Mouse (Mus musculus) intestine, postnatal 0 days (tissue): ENCODE results near the gene Lama5. TPM values are rescaled to one million over a fixed set of nuclear protein-coding genes. Genes with fewer than 3 reads are reported as not detected.

ENCODE experiments used
- ATAC-seq: fragments of 200-750 bp; cut with Nextera tagmentation; 2 replicates; pipeline ENCODE4 v1.8.0; 2017; ENCODE audit warnings: mild to moderate bottlenecking, moderate TSS enrichment, moderate library complexity
- H3K27ac ChIP-seq: fragments of 300-500 bp; sonication (generic); 2 replicates; pipeline ENCODE4 v1.5.1; 2014; ENCODE audit warnings: mild to moderate bottlenecking, low read depth, low read length, moderate library complexity
- H3K27me3 ChIP-seq: fragments of 300-500 bp; sonication (generic); replicated peaks from 2 replicates; pipeline ENCODE4 v1.6.1; 2014; ENCODE audit warnings: low read length, mixed read lengths; ENCODE audit not compliant: control insufficient read depth, insufficient read depth
- H3K36me3 ChIP-seq: fragments of 300-500 bp; sonication (generic); 2 replicates; pipeline ENCODE4 v1.6.1; 2014; ENCODE audit warnings: mild to moderate bottlenecking, moderate library complexity; ENCODE audit not compliant: control insufficient read depth, insufficient read depth
- H3K4me1 ChIP-seq: fragments of 300-500 bp; sonication (generic); replicated peaks from 2 replicates; pipeline ENCODE4 v1.6.1; 2014; ENCODE audit warnings: antibody characterized with exemption, low read length, mixed read lengths; ENCODE audit not compliant: control insufficient read depth, insufficient read depth
- H3K4me2 ChIP-seq: fragments of 300-500 bp; sonication (generic); replicated peaks from 2 replicates; pipeline ENCODE4 v1.6.1; 2014; ENCODE audit warnings: low read depth, mild to moderate bottlenecking, moderate library complexity
- H3K4me3 ChIP-seq: fragments of 300-500 bp; sonication (generic); 2 replicates; pipeline ENCODE4 v1.5.1; 2014; ENCODE audit warnings: low read depth, low read length
- H3K9ac ChIP-seq: fragments of 300-500 bp; sonication (generic); 2 replicates; pipeline ENCODE4 v1.6.1; 2014; ENCODE audit warnings: mild to moderate bottlenecking, low read depth, low read length
- H3K9me3 ChIP-seq: fragments of 300-500 bp; sonication (generic); 2 replicates; pipeline ENCODE4 v1.6.1; 2016; ENCODE audit warnings: mixed run types; ENCODE audit not compliant: control insufficient read depth
- CTCF ChIP-seq: sonication (generic); IDR thresholded peaks from 2 replicates; pipeline ENCODE4 v1.5.1; 2016; ENCODE audit warnings: low read depth, mild to moderate bottlenecking, control low read depth, antibody characterized with exemption, moderate library complexity
- WGBS: fragments of 180-500 bp; shearing (Covaris S2); extraction: QIAGEN DNeasy Blood & Tissue Kit; methylation state at CpG from one replicate; pipeline ENCODE4 v1.1.7; 2014; 5-methylcytosine and 5-hydroxymethylcytosine counted together
- polyA plus RNA-seq: library from polyadenylated mRNA; unstranded; fragments of >200 nt; fragmentation: Nextera tagmentation; extraction: Ambion mirVana; gene quantifications from 2 replicates; pipeline ENCODE4 v1.2.1, GENCODE M21; 2015

Lama5 gene
- polyA plus RNA-seq, 1 experiment from 2014 or later, result 19.8 TPM

DNA sequence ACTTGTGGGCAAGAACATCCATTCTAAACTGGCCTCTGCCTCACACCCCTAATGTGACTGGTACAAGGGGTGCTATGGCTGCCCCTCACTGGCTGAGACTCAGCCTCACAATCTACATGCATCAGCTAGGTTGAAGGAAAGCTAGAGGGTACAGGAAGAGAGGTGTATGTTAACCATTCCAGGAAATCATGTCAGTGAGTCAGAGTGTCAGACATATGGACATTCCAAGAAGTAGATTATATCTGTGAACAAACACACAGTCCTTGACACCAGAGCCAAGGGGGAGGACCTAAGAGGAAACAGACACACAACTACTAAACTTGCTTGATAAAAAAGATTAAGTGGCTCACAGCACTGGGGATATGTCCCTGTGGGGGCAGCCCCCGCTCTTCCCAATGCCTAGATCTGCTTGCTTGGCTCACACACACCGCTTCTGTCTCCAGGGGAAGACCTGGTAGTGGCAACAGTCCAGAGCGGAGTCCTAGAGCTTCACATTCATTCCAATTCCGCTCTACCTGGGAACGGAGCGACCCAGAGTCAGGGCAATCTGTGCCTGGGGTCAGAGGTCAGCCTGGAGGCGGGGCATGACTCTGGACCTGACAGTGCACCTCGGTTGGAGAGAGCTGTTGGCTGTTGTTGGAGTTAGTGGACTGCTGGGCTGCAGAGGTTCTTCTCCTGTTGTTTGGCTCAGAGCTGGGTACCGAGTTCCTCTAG, 23.4 kb upstream of the Lama5 start:
- H3K4me2 ChIP-seq, result no peak overlapping the region
- no peaks in the 10 kb centered on the region for H3K27me3 ChIP-seq
- no peak overlapping the region for H3K4me3 ChIP-seq
- no peak for TF ChIP-seq CTCF
- H3K4me1 ChIP-seq, result no peaks in the 10 kb centered on the region
- peak overlapping the region; percentile 22; the same call in 1 of the 2 replicates for H3K9ac ChIP-seq
- ATAC-seq, result peak; percentile 48
- 39% methylated on average over 9 of the region's 9 CpGs for WGBS
- H3K9me3 ChIP-seq, result no peaks in the 10 kb centered on the region
- H3K36me3 ChIP-seq, result no peaks in the 10 kb centered on the region
- peak overlapping the region; percentile 41; the same call in 1 of the 2 replicates for H3K27ac ChIP-seq

DNA sequence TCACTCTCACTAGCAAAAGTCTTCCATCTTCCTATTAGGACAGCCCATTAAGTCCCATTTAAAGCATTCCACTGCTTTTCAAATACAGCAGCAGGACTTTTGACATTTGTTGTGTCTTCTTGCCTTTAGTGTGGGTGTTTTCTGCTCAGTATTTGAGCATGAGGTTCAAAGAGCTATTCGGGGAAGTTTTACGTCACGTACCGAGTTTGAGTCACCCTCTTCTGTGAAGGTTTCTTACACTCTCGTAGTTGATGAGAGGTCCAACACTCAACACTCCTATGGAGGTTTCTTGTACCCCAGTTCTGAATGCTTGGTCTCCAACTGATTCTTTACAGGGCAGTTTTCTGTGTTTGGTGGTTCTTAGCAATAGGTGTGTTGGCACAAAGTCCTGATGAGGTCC, 22.3 kb upstream of the Lama5 start:
- no peak for ATAC-seq
- Histone ChIP-seq H3K9me3 (no peaks in the 10 kb centered on the region), H3K4me1 (no peaks in the 10 kb centered on the region), H3K27ac (no peak overlapping the region), H3K4me2 (no peak overlapping the region), H3K27me3 (no peaks in the 10 kb centered on the region), H3K4me3 (no peak overlapping the region), H3K36me3 (no peaks in the 10 kb centered on the region), H3K9ac (no peak overlapping the region)
- 95% methylated on average over 5 of the region's 5 CpGs for WGBS
- TF ChIP-seq CTCF, result no peak

DNA sequence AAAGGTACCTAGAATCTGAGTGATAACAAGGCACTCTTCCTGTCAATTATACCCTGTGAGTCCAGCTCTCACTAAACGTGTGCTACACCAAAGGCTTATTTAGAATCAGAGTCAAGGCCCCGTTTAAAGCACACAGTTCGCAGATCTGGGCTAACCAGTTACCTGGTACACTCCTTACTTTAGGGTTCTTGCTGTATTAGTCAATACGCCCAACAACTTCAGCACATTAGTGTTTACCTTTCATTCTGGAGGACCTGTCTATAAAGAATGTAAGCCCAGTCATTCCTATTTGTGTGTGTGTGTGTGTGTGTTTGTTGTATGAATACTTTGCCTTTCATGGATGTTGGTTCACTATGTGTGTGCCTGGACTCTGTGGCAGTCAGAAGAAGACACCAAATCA, 17.4 kb upstream of the Lama5 start:
- Histone ChIP-seq H3K4me3 (no peak overlapping the region), H3K27me3 (no peaks in the 10 kb centered on the region), H3K27ac (no peak overlapping the region), H3K9me3 (no peaks in the 10 kb centered on the region), H3K4me2 (no peak overlapping the region), H3K36me3 (no peaks in the 10 kb centered on the region), H3K9ac (no peak overlapping the region), H3K4me1 (no peaks in the 10 kb centered on the region)
- no peak for TF ChIP-seq CTCF
- ATAC-seq, result no peak
- 79% methylated on average over 4 of the region's 4 CpGs for WGBS

DNA sequence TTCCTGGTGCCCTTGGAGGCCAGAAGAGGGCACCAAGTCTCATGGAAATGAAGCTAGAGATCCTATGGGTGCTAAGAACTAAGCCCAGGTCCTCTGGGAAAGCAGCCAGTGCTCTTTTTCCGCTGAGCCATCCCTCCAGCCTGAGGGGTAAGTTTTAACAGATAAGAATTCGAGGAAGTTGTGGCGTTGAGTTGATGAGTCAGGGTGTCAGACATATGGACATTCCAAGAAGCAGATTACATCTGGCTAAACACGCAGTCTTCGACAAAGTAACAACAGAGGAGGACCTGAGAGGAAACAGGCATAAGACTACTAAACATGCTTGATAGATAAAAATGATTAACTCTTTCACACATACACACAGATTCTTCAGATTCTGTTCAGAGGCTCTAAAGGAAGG, 12.9 kb upstream of the Lama5 start:
- no peaks in the 10 kb centered on the region for H3K9me3 ChIP-seq
- 57% methylated on average over 5 of the region's 5 CpGs for WGBS
- no peaks in the 10 kb centered on the region for H3K27me3 ChIP-seq
- no peak overlapping the region for H3K4me3 ChIP-seq
- TF ChIP-seq CTCF, result no peak
- no peak overlapping the region for H3K27ac ChIP-seq
- H3K9ac ChIP-seq, result no peak overlapping the region
- no peak overlapping the region for H3K4me2 ChIP-seq
- H3K4me1 ChIP-seq, result no peaks in the 10 kb centered on the region
- no peak for ATAC-seq
- no peaks in the 10 kb centered on the region for H3K36me3 ChIP-seq

GRCm38 (mm10) chr2:180237601-180238345, 12.1 kb upstream of the Lama5 start:
- no peaks in the 10 kb centered on the region for H3K9me3 ChIP-seq
- no peak overlapping the region for H3K4me3 ChIP-seq
- 76% methylated on average over 7 of the region's 7 CpGs for WGBS
- H3K27me3 ChIP-seq, result no peaks in the 10 kb centered on the region
- no peak for TF ChIP-seq CTCF
- H3K27ac ChIP-seq, result no peak overlapping the region
- ATAC-seq, result no peak
- H3K4me1 ChIP-seq, result no peaks in the 10 kb centered on the region
- H3K36me3 ChIP-seq, result no peaks in the 10 kb centered on the region
- no peak overlapping the region for H3K4me2 ChIP-seq
- no peak overlapping the region for H3K9ac ChIP-seq

GRCm38 (mm10) chr2:180236930-180237329, 11.3 kb upstream of the Lama5 start:
- Histone ChIP-seq H3K36me3 (no peaks in the 10 kb centered on the region), H3K4me2 (no peak overlapping the region), H3K9ac (no peak overlapping the region), H3K4me3 (no peak overlapping the region), H3K9me3 (no peaks in the 10 kb centered on the region), H3K4me1 (no peaks in the 10 kb centered on the region), H3K27me3 (no peaks in the 10 kb centered on the region), H3K27ac (no peak overlapping the region)
- no peak for TF ChIP-seq CTCF
- 59% methylated on average over 3 of the region's 3 CpGs for WGBS
- no peak for ATAC-seq
